Mouse (Mus musculus): ENCODE measurements at regions not wholly inside any gene's neighbourhood (a gene's known extent, or its start where the extent isn't known, plus 50 kb on each side); places are given as distances from the start of the nearest gene placed in this dataset.

DNA sequence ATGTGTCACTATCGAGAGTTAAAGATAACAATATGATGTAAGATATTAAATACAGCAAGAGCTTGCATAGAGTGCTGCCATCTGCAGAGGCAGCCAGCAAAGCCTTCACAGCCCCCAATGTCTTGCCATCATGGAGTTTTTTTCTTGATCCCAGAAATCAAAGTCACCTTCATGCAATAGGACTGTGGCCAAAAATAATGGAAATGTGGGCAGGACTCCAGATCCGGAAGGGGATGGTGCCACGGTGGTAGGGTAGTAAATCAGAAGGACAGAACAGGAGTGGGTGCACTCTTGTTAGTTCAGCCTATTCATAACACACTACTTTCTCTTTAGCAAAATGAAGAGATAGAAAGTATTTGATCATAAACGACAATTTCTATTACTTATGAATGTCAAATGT is 145.3 kb downstream of the Cavin4 start:
- WGBS: 88% methylated on average over 4 of the region's 4 CpGs
- Histone ChIP-seq H3K4me2 (ENCODE audit: low read length) (no peak overlapping the region), H3K27ac (ENCODE audit: low read depth, low read length) (no peak overlapping the region), H3K4me3 (ENCODE audit: low read length) (no peak overlapping the region), H3K27me3 (replicated peaks; ENCODE audit: control insufficient read depth, insufficient read depth, low read length) (no peaks in the 10 kb centered on the region), H3K36me3 (ENCODE audit: control insufficient read depth, insufficient read depth, low read length) (no peaks in the 10 kb centered on the region), H3K9ac (ENCODE audit: low read depth, low read length) (no peak overlapping the region), H3K9me3 (ENCODE audit: control insufficient read depth, low read length) (no peaks in the 10 kb centered on the region), H3K4me1 (ENCODE audit: control insufficient read depth, insufficient read depth, low read depth, low read length) (no peaks in the 10 kb centered on the region)
- ATAC-seq: no peak

DNA sequence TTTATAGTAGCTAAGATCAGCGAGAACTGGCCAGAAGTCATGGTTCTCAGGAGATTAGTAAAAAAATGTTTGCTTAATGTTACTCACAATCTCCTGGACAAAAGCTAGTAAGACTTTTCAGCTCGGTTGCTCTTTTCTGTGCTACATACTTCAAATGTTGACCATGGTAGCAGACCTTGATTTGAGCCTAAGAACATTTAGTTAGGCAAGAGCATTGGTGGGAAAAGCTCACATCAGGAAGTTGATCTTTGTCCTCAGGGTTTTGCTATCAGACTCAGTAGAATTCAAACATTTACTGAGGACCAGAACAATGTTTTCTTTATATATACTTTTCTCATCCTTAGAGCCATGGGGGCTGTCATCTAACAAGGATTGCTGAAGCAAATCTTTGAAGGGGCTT is 170.4 kb downstream of the Cavin4 start:
- ATAC-seq: no peak
- no peak overlapping the region for H3K9ac ChIP-seq (ENCODE audit: low read depth, low read length)
- WGBS: 81% methylated on average over 2 of the region's 2 CpGs
- no peak overlapping the region for H3K4me2 ChIP-seq (ENCODE audit: low read length)
- no peaks in the 10 kb centered on the region for H3K4me1 ChIP-seq (ENCODE audit: control insufficient read depth, insufficient read depth, low read depth, low read length)
- H3K36me3 ChIP-seq (ENCODE audit: control insufficient read depth, insufficient read depth, low read length): no peaks in the 10 kb centered on the region
- no peak overlapping the region for H3K4me3 ChIP-seq (ENCODE audit: low read length)
- 0 out of 2 replicates have a peak, but pooled peaks cover 2% of the 10 kb centered on the region for H3K9me3 ChIP-seq (ENCODE audit: control insufficient read depth, low read length)
- H3K27ac ChIP-seq (ENCODE audit: low read depth, low read length): no peak overlapping the region
- no peaks in the 10 kb centered on the region for H3K27me3 ChIP-seq (replicated peaks; ENCODE audit: control insufficient read depth, insufficient read depth, low read length)

DNA sequence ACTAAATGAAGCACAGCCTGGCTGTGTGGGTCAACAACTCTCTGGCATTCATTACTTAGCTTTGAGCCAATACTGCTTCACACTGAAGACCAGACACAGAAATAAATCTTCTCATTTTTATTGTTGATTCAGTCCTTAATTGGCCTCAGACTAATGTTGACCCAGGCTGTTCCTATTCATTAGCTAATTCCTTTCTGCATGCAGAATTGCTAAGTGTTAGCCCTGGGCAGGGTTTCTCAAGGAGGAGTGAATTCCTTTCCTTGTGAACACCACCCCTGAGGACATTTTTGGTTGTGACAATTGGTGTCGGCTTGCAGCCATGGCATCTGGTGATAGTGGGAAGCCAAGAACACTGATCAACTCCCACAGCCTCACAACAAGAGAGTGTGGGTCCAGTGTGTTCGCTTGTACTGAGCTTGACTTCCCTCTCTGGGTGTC is 179.5 kb downstream of the Cavin4 start:
- ATAC-seq: peak; percentile 84
- H3K9ac ChIP-seq (ENCODE audit: low read depth, low read length): no peak overlapping the region
- 65% methylated on average over 2 of the region's 2 CpGs for WGBS
- H3K36me3 ChIP-seq (ENCODE audit: control insufficient read depth, insufficient read depth, low read length): no peaks in the 10 kb centered on the region
- no peaks in the 10 kb centered on the region for H3K4me1 ChIP-seq (ENCODE audit: control insufficient read depth, insufficient read depth, low read depth, low read length)
- H3K27ac ChIP-seq (ENCODE audit: low read depth, low read length): no peak overlapping the region
- H3K9me3 ChIP-seq (ENCODE audit: control insufficient read depth, low read length): no peaks in the 10 kb centered on the region
- H3K4me3 ChIP-seq (ENCODE audit: low read length): no peak overlapping the region
- no peak overlapping the region for H3K4me2 ChIP-seq (ENCODE audit: low read length)
- H3K27me3 ChIP-seq (replicated peaks; ENCODE audit: control insufficient read depth, insufficient read depth, low read length): no peaks in the 10 kb centered on the region

DNA sequence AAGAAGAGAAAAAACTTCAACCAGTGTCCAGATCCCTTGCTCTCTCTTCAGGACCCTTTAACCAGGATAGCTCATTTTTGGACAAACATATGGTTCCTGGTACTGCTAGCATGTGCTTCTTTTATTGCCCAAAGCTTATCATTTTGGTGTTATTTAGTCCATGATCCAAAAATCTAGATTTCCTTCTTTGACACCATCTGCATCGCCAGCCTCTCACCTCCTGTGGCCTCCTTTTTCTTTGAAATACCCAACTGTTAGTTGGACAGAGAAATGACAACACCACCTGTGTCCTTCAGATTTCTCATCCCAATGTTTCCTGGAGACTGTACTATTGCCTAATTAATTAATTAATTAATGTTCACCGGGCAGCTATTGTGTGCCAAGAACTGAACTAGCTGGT is 188.0 kb upstream of the Plppr1 start:
- no peak for ATAC-seq
- Histone ChIP-seq H3K4me2 (ENCODE audit: low read length) (no peak overlapping the region), H3K9me3 (ENCODE audit: control insufficient read depth, low read length) (no peaks in the 10 kb centered on the region), H3K27me3 (replicated peaks; ENCODE audit: control insufficient read depth, insufficient read depth, low read length) (no peaks in the 10 kb centered on the region), H3K27ac (ENCODE audit: low read depth, low read length) (no peak overlapping the region), H3K4me3 (ENCODE audit: low read length) (no peak overlapping the region), H3K36me3 (ENCODE audit: control insufficient read depth, insufficient read depth, low read length) (no peaks in the 10 kb centered on the region), H3K4me1 (ENCODE audit: control insufficient read depth, insufficient read depth, low read depth, low read length) (no peaks in the 10 kb centered on the region), H3K9ac (ENCODE audit: low read depth, low read length) (no peak overlapping the region)
- WGBS: 71% methylated on average over 2 of the region's 2 CpGs

DNA sequence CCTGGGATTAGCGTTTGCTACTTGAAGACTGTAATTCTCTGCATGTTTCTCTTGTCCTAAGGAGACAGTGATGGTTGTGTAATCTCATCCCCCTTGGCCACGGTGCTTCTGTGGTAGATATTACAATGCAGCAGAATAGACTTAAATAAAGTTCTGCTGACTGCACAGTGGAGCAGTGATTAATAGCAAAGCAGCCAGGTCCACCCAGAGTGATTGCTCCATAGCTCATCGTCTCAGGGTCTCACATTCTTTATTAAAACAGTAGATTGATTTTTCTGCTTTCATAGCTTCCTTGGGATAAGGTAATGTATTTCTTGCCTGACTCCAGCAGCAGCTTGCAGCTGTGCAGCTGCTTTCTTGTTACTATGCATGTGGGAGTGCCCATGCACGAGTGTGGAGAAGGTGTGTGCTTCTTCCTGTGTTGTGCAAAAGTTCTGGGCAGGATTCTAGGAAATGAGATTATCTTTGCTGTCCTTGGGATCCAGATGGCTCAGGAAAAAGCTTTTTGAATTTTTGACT is 169.9 kb upstream of the Plppr1 start:
- H3K4me1 ChIP-seq (ENCODE audit: control insufficient read depth, insufficient read depth, low read depth, low read length): no peaks in the 10 kb centered on the region
- no peaks in the 10 kb centered on the region for H3K9me3 ChIP-seq (ENCODE audit: control insufficient read depth, low read length)
- peak; percentile 56 for ATAC-seq
- H3K27me3 ChIP-seq (replicated peaks; ENCODE audit: control insufficient read depth, insufficient read depth, low read length): no peaks in the 10 kb centered on the region
- H3K4me3 ChIP-seq (ENCODE audit: low read length): no peak overlapping the region
- no peak overlapping the region for H3K9ac ChIP-seq (ENCODE audit: low read depth, low read length)
- H3K36me3 ChIP-seq (ENCODE audit: control insufficient read depth, insufficient read depth, low read length): no peaks in the 10 kb centered on the region
- no peak overlapping the region for H3K4me2 ChIP-seq (ENCODE audit: low read length)
- WGBS: 63% methylated on average over 4 of the region's 4 CpGs
- no peak overlapping the region for H3K27ac ChIP-seq (ENCODE audit: low read depth, low read length)

DNA sequence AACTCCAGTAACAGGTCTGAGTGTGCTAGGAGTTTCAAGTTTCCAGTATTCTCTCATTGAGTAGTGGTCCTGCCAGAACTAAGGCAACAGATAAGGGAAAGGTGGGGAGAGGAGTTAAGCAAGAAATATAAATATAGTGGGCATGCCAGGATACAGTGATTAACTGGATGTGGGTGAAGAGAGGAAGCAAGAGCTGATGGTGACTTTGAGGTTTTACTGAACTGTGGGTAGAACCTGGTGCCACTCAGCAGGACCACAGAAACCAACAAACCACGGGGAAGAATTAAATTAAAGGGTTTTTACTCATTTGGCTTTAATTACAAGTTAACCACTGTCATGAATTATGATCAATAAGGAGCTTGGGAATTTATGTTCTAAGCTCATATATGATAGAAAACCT is 154.5 kb upstream of the Plppr1 start:
- 63% methylated on average over 1 of the region's 1 CpGs for WGBS
- H3K9me3 ChIP-seq (ENCODE audit: control insufficient read depth, low read length): no peaks in the 10 kb centered on the region
- no peak overlapping the region for H3K4me3 ChIP-seq (ENCODE audit: low read length)
- no peak overlapping the region for H3K9ac ChIP-seq (ENCODE audit: low read depth, low read length)
- H3K36me3 ChIP-seq (ENCODE audit: control insufficient read depth, insufficient read depth, low read length): no peaks in the 10 kb centered on the region
- H3K4me2 ChIP-seq (ENCODE audit: low read length): no peak overlapping the region
- H3K4me1 ChIP-seq (ENCODE audit: control insufficient read depth, insufficient read depth, low read depth, low read length): no peaks in the 10 kb centered on the region
- H3K27me3 ChIP-seq (replicated peaks; ENCODE audit: control insufficient read depth, insufficient read depth, low read length): no peaks in the 10 kb centered on the region
- no peak overlapping the region for H3K27ac ChIP-seq (ENCODE audit: low read depth, low read length)
- no peak for ATAC-seq

DNA sequence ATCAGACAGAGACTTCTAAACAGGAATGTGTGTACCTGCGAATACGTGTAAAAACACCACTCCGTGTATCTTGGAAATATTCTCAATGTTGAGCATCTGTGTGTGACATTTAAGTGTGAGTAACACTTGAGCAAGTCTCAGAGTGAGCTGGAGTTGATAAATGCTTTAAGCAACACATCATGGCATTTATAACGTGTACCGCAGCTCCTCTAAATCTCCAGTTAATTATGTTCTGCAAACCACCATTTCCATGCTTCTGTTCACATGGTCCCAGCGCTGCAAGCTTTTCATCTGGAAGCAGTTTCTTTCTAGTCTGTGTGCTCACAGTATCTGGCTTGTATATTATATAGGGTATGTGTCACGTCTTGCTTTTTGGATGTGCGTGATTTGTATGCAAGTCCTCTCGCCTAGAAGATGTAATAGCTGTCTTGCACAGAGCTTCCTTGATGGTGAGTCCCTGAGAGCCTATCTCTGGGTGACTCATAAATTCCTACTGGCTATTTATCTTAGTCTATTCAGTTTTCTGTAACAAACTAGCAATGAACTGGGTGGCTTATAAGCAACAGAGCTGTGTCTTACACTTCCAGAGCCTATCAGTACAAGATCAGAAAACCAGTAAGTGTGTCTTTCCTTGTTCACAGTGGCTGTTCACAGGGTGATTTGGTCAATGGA is 153.7 kb upstream of the Plppr1 start:
- H3K36me3 ChIP-seq (ENCODE audit: control insufficient read depth, insufficient read depth, low read length): no peaks in the 10 kb centered on the region
- H3K4me2 ChIP-seq (ENCODE audit: low read length): no peak overlapping the region
- 69% methylated on average over 9 of the region's 9 CpGs for WGBS
- no peaks in the 10 kb centered on the region for H3K27me3 ChIP-seq (replicated peaks; ENCODE audit: control insufficient read depth, insufficient read depth, low read length)
- H3K27ac ChIP-seq (ENCODE audit: low read depth, low read length): no peak overlapping the region
- no peaks in the 10 kb centered on the region for H3K9me3 ChIP-seq (ENCODE audit: control insufficient read depth, low read length)
- ATAC-seq: peak; percentile 52; the same call in 1 of the 2 replicates
- no peaks in the 10 kb centered on the region for H3K4me1 ChIP-seq (ENCODE audit: control insufficient read depth, insufficient read depth, low read depth, low read length)
- H3K9ac ChIP-seq (ENCODE audit: low read depth, low read length): no peak overlapping the region
- H3K4me3 ChIP-seq (ENCODE audit: low read length): no peak overlapping the region

DNA sequence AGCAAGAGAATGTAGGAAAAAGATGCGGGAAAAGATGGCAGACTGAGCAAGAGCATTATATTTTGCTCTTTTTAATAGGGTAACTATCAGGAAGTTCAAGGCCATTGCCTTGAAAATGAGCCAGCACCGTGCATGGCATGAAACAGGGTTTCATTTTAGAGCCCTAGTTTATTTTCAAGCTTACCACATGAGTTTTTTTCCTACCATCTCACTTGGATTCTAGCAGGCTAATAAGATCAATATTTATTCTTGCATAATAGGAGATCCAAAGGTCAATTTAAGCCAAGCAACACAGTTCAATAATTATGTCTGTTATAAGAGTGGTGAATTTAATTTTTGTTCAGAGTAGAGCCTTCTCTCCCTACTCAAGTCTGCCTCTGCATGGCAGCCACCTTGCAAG is 149.9 kb upstream of the Plppr1 start:
- WGBS: 82% methylated on average over 2 of the region's 2 CpGs
- Histone ChIP-seq H3K9me3 (ENCODE audit: control insufficient read depth, low read length) (no peaks in the 10 kb centered on the region), H3K4me2 (ENCODE audit: low read length) (no peak overlapping the region), H3K4me1 (ENCODE audit: control insufficient read depth, insufficient read depth, low read depth, low read length) (no peaks in the 10 kb centered on the region), H3K27ac (ENCODE audit: low read depth, low read length) (no peak overlapping the region), H3K27me3 (replicated peaks; ENCODE audit: control insufficient read depth, insufficient read depth, low read length) (no peaks in the 10 kb centered on the region), H3K36me3 (ENCODE audit: control insufficient read depth, insufficient read depth, low read length) (no peaks in the 10 kb centered on the region), H3K4me3 (ENCODE audit: low read length) (no peak overlapping the region), H3K9ac (ENCODE audit: low read depth, low read length) (no peak overlapping the region)
- no peak for ATAC-seq

DNA sequence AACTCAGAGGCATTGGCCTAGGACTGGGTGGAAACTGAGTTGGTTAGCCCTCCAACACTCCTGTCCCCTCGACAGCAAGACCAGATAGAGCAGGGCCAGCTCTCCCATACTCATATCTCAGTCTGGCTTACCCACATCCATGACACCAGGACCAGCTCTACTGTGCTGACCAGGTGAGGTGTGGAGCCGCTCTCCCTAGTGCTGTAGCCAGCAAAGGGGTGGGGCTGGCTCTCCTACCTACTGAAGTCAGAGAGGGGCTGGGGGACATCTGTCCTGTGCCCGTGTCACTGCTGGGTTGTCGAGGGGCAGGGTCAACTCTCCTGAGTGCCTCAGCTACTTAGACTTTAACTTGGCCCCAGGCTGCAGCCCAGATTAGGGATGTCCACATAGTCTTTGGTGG is 145.8 kb upstream of the Plppr1 start:
- Histone ChIP-seq H3K36me3 (ENCODE audit: control insufficient read depth, insufficient read depth, low read length) (no peaks in the 10 kb centered on the region), H3K9ac (ENCODE audit: low read depth, low read length) (no peak overlapping the region), H3K4me3 (ENCODE audit: low read length) (no peak overlapping the region), H3K9me3 (ENCODE audit: control insufficient read depth, low read length) (no peaks in the 10 kb centered on the region), H3K4me2 (ENCODE audit: low read length) (no peak overlapping the region), H3K27me3 (replicated peaks; ENCODE audit: control insufficient read depth, insufficient read depth, low read length) (no peaks in the 10 kb centered on the region), H3K27ac (ENCODE audit: low read depth, low read length) (no peak overlapping the region), H3K4me1 (ENCODE audit: control insufficient read depth, insufficient read depth, low read depth, low read length) (no peaks in the 10 kb centered on the region)
- 80% methylated on average over 4 of the region's 4 CpGs for WGBS
- no peak for ATAC-seq

Data from hindbrain, embryonic 16.5 days (tissue).